Mouse (Mus musculus): ENCODE results near the gene Dalrd3. TPM values are rescaled to one million over a fixed set of nuclear protein-coding genes. Genes with fewer than 3 reads are reported as not detected.
A peak's percentile ranks its signal among the peaks of the same experiment; 100 is the strongest.

Gene Dalrd3
- 418 and 504 TPM in 2 replicates for polyA plus RNA-seq (2012; rRNA removed)

DNA sequence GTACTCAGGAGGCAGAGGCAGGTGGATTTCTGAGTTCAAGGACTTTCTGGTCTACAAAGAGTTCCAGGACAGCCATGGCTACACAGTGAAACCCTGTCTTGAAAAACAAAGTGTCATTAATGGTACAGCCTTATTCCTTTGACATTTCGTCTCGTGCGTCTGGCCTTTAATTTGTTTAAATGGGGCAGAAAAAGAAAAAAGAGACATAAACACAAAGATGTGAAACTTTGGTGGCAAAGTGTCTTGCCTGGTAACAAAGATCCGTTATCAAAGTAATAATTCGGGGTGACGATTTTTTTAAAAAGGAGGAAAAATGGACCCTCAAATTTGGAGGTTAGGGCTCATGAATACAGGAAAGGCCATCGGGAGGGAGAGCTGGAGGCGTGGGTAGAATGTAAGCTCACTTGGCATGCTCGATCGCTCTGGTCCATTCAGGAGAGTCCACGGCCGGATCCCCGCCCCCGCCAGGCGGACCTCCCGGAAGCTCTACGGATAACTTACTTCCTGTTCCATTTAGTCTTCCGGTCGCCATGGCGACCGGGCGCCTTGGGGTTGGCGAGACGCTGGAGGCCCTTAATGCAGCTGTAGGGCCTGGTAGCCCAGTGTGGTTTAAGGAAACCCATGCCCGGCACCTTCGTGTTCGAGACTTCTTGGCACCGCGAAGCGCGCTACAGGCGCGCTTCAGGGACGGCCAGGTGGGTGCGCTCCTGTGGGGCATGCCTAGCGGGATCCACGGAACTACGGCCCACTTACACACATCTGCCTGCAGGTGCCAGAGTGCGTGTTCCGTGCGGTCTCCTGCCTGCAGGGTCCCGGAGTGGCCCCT, at the start of gene Dalrd3:
TSS of gene Dalrd3 (plus strand) at position 506 of the 826 bp plus-strand sequence.
- Histone ChIP-seq H3K27me3 (ENCODE audit: control insufficient read depth, insufficient read depth, low read length) (no peaks in the 10 kb centered on the region), H3K4me1 (replicated peaks; ENCODE audit: control insufficient read depth, insufficient read depth, low read length) (peaks cover 23% of the 10 kb centered on the region), H3K36me3 (ENCODE audit: control insufficient read depth, insufficient read depth, low read length) (peaks cover 12% of the 10 kb centered on the region), H3K27ac (ENCODE audit: control insufficient read depth, insufficient read depth, low read length) (peak within 1 kb of the TSS; percentile 61; the same call in 1 of the 2 replicates), H3K4me3 (ENCODE audit: control insufficient read depth, insufficient read depth, low read length) (peak within 1 kb of the TSS; percentile 87)
- TF ChIP-seq POLR2A (IDR thresholded peaks at IDR 0.05; ENCODE audit: control insufficient read depth, extremely low read depth, insufficient read depth, low read length, poor library complexity) (peak; percentile 55; the same call in 1 of the 2 replicates), CTCF (IDR thresholded peaks at IDR 0.05; ENCODE audit: borderline replicate concordance, control insufficient read depth, extremely low read depth, insufficient read depth, low read length, poor library complexity) (peak; percentile 58)
- WGBS, result 2% methylated on average over 42 of the region's 42 CpGs
- DNase-seq, result peak; percentile 83

DNA sequence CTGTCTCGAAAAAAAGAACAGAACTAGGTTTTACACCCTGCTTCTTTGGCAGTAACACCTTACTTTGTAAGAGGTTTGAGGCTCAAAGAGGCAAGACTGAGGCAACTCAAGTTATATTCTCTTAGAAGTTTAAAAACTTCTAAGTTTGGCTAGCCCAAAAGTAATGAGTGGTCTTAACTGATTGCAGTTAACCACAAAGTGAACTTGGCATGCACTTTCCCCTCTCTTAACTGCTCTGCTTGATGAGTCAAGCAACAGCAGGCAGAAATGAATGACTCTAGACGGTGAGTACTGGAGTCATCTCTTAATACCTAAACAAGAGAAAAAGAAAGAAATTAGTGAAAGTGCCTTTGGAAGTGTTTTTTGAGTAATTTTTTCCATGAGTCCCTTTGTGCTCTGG, 48.1 kb upstream of the Dalrd3 start:
- Histone ChIP-seq H3K4me1 (replicated peaks; ENCODE audit: control insufficient read depth, insufficient read depth, low read length) (no peaks in the 10 kb centered on the region), H3K27ac (ENCODE audit: control insufficient read depth, insufficient read depth, low read length) (no peak overlapping the region), H3K27me3 (ENCODE audit: control insufficient read depth, insufficient read depth, low read length) (no peaks in the 10 kb centered on the region), H3K4me3 (ENCODE audit: control insufficient read depth, insufficient read depth, low read length) (no peak overlapping the region), H3K36me3 (ENCODE audit: control insufficient read depth, insufficient read depth, low read length) (no peaks in the 10 kb centered on the region; the same call in 1 of the 2 replicates)
- 78% methylated on average over 2 of the region's 2 CpGs for WGBS
- no peak for DNase-seq
- TF ChIP-seq POLR2A (IDR thresholded peaks at IDR 0.05; ENCODE audit: control insufficient read depth, extremely low read depth, insufficient read depth, low read length, poor library complexity) (no peak), CTCF (IDR thresholded peaks at IDR 0.05; ENCODE audit: borderline replicate concordance, control insufficient read depth, extremely low read depth, insufficient read depth, low read length, poor library complexity) (no peak)

DNA sequence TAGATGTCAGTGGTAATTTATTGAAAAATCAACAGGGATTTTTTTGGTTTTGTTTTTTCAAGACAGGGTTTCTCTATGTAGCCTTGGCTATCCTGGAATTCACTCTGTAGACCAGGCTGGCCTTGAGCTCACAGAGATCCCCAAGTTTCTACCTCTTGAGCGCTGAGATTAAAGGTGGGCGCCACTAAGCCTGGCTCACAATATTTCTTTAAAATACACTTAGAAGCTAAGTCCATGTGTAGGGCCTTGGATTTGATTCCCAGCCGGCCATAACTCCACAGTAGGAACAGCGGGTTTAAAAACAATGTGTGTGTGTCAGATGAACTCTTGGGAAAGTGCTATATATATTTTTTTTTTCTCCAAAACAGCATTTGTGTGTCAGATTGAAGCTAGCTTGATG, 46.3 kb upstream of the Dalrd3 start:
- H3K27me3 ChIP-seq (ENCODE audit: control insufficient read depth, insufficient read depth, low read length), result no peaks in the 10 kb centered on the region
- H3K36me3 ChIP-seq (ENCODE audit: control insufficient read depth, insufficient read depth, low read length), result peaks cover 5% of the 10 kb centered on the region
- no peak for TF ChIP-seq POLR2A (IDR thresholded peaks at IDR 0.05; ENCODE audit: control insufficient read depth, extremely low read depth, insufficient read depth, low read length, poor library complexity)
- no peak for TF ChIP-seq CTCF (IDR thresholded peaks at IDR 0.05; ENCODE audit: borderline replicate concordance, control insufficient read depth, extremely low read depth, insufficient read depth, low read length, poor library complexity)

DNA sequence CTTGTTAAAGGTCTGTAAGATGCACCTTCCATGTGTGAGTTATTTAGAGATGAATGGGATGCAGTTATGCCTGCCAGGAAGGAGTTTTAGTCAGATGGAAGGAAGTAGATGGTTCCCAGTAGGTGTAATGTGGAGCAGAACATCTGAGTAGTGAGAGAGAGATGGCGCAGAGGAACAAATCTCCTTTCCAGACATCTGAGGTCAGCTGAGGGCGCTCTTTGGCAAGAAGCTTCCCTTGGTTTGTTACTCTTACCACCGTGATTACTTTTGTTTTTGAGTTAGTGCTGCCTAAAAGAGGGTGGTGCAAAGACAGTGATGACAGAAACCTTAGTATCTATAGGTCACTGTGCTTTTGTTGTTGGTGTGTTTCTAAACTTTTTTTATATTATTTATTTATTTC, 44.3 kb upstream of the Dalrd3 start:
- DNase-seq, result no peak
- no peak overlapping the region for H3K27ac ChIP-seq (ENCODE audit: control insufficient read depth, insufficient read depth, low read length)
- H3K4me1 ChIP-seq (replicated peaks; ENCODE audit: control insufficient read depth, insufficient read depth, low read length), result no peaks in the 10 kb centered on the region
- WGBS, result 83% methylated on average over 3 of the region's 3 CpGs
- H3K27me3 ChIP-seq (ENCODE audit: control insufficient read depth, insufficient read depth, low read length), result no peaks in the 10 kb centered on the region
- H3K4me3 ChIP-seq (ENCODE audit: control insufficient read depth, insufficient read depth, low read length), result no peak overlapping the region
- peaks cover 25% of the 10 kb centered on the region for H3K36me3 ChIP-seq (ENCODE audit: control insufficient read depth, insufficient read depth, low read length)
- TF ChIP-seq POLR2A (IDR thresholded peaks at IDR 0.05; ENCODE audit: control insufficient read depth, extremely low read depth, insufficient read depth, low read length, poor library complexity) (no peak), CTCF (IDR thresholded peaks at IDR 0.05; ENCODE audit: borderline replicate concordance, control insufficient read depth, extremely low read depth, insufficient read depth, low read length, poor library complexity) (no peak)

More for the DNA sequence above, 46.3 kb upstream of the Dalrd3 start:
- Histone ChIP-seq H3K4me1 (replicated peaks; ENCODE audit: control insufficient read depth, insufficient read depth, low read length) (no peaks in the 10 kb centered on the region), H3K4me3 (ENCODE audit: control insufficient read depth, insufficient read depth, low read length) (no peak overlapping the region), H3K27ac (ENCODE audit: control insufficient read depth, insufficient read depth, low read length) (no peak overlapping the region)
- no peak for DNase-seq
- WGBS, result 97% methylated on average over 4 of the region's 4 CpGs

DNA sequence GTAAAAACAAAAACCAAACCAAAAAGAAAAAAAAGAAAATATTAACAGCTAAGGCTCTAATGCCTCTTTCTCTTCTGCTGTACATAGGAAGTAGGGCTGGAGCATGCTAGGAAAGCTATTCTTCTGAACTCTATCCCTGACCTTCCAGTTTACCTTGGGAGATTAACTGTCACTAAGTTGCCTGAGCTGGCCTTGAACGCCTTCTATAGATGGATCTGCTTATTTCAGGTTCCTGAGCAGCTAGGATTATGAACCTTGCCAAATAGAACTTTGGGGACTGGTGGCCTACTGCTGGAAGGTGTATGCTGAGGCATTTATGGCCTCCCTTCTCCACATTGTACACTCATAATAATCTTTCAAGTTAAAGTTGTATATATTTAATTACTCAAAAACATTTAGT, 38.7 kb upstream of the Dalrd3 start:
- no peaks in the 10 kb centered on the region for H3K27me3 ChIP-seq (ENCODE audit: control insufficient read depth, insufficient read depth, low read length)
- H3K4me3 ChIP-seq (ENCODE audit: control insufficient read depth, insufficient read depth, low read length), result no peak overlapping the region
- no peaks in the 10 kb centered on the region for H3K4me1 ChIP-seq (replicated peaks; ENCODE audit: control insufficient read depth, insufficient read depth, low read length)
- 97% methylated on average over 1 of the region's 1 CpGs for WGBS
- TF ChIP-seq CTCF (IDR thresholded peaks at IDR 0.05; ENCODE audit: borderline replicate concordance, control insufficient read depth, extremely low read depth, insufficient read depth, low read length, poor library complexity) (no peak), POLR2A (IDR thresholded peaks at IDR 0.05; ENCODE audit: control insufficient read depth, extremely low read depth, insufficient read depth, low read length, poor library complexity) (no peak)
- no peak for DNase-seq
- H3K27ac ChIP-seq (ENCODE audit: control insufficient read depth, insufficient read depth, low read length), result no peak overlapping the region
- H3K36me3 ChIP-seq (ENCODE audit: control insufficient read depth, insufficient read depth, low read length), result peaks cover 72% of the 10 kb centered on the region

DNA sequence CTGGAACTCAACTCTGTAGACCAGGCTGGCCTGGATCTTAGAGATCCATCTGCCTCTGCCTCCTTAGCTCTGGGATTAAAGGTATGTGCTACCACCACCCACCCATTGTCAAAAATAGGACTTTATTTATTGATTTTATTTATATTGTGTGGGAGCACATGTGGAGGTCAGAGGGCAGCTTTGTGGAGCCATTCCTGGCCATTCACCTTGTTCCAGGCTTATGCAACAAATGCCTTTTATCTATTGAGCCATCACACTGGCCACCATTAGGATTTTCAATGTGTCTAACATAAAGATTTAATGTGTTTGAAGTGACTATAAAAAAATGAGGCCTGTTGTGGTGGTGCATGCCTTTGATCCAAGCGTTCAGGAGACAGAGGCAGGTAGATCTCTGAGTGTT, 38.2 kb upstream of the Dalrd3 start:
- no peak for TF ChIP-seq CTCF (IDR thresholded peaks at IDR 0.05; ENCODE audit: borderline replicate concordance, control insufficient read depth, extremely low read depth, insufficient read depth, low read length, poor library complexity)
- no peak for TF ChIP-seq POLR2A (IDR thresholded peaks at IDR 0.05; ENCODE audit: control insufficient read depth, extremely low read depth, insufficient read depth, low read length, poor library complexity)
- no peaks in the 10 kb centered on the region for H3K4me1 ChIP-seq (replicated peaks; ENCODE audit: control insufficient read depth, insufficient read depth, low read length)
- no peak overlapping the region for H3K27ac ChIP-seq (ENCODE audit: control insufficient read depth, insufficient read depth, low read length)
- no peak for DNase-seq
- H3K4me3 ChIP-seq (ENCODE audit: control insufficient read depth, insufficient read depth, low read length), result no peak overlapping the region
- peaks cover 74% of the 10 kb centered on the region for H3K36me3 ChIP-seq (ENCODE audit: control insufficient read depth, insufficient read depth, low read length)
- WGBS, result 91% methylated on average over 1 of the region's 1 CpGs
- H3K27me3 ChIP-seq (ENCODE audit: control insufficient read depth, insufficient read depth, low read length), result no peaks in the 10 kb centered on the region
